Mouse (Mus musculus) left cerebral cortex, adult 18-20 months (tissue): ENCODE measurements around the gene Diaph2. TPM values are rescaled to one million over a fixed set of nuclear protein-coding genes. Genes with fewer than 3 reads are reported as not detected.

ENCODE experiments used
- DNase-seq, 2 experiments: peaks; one replicate each; pipeline ENCODE4 v3.0.0; 2021 to 2022; ENCODE audit warnings: low spot score in 2 of 2, mixed read lengths in 1 of 2
- long read RNA-seq, 2 experiments: library from polyadenylated mRNA; stranded (forward); transcript quantifications; one replicate each; pipeline ENCODE4 v2.0.0; 2021
- total RNA-seq, 2 experiments: library from RNA; stranded (reverse); gene quantifications; 2 replicates each; pipeline ENCODE4 v1.2.3; 2021

Diaph2 gene
- 10 to 100 TPM; 24.3 to 25.2 TPM for total RNA-seq
- long read RNA-seq, experiment 1, partial matches to known transcripts, result 0 of 3 reads
- long read RNA-seq, experiment 1, other reads (novel, unspliced or antisense), result 3 of 3 reads
- long read RNA-seq, experiment 2, full-length matches to known transcripts, result 1 of 2 reads
- long read RNA-seq, experiment 2, partial matches to known transcripts, result 0 of 2 reads
- long read RNA-seq, experiment 2, other reads (novel, unspliced or antisense), result 1 of 2 reads

DNA sequence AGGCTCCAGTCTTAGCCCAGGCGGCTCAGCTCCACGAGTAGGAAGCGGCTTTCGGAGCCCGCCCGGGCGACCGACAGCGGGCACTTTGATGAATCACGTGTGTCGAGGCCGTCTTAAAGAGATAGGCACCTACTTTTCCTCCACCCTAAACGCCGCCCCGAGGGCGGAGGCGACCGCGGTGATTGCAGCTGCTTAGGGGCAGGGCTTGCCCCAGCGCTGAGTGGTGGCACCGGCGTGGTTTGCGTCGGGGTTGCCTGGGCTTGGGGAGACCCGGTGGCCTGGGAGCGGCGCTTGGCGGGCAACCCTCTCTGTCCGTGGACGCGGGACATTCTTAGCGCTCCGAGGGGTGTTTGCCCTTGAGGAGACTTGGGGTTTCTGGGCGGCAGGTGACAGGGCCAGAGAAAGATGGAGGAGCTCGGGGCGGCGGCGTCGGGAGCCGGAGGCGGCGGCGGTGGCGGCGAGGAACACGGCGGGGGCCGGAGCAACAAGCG is at the start of gene Diaph2:
Gene Diaph2 (plus strand): TSS at position 172 of the 491 bp plus-strand sequence.
- peak; percentile 56 to 68 for DNase-seq

DNA sequence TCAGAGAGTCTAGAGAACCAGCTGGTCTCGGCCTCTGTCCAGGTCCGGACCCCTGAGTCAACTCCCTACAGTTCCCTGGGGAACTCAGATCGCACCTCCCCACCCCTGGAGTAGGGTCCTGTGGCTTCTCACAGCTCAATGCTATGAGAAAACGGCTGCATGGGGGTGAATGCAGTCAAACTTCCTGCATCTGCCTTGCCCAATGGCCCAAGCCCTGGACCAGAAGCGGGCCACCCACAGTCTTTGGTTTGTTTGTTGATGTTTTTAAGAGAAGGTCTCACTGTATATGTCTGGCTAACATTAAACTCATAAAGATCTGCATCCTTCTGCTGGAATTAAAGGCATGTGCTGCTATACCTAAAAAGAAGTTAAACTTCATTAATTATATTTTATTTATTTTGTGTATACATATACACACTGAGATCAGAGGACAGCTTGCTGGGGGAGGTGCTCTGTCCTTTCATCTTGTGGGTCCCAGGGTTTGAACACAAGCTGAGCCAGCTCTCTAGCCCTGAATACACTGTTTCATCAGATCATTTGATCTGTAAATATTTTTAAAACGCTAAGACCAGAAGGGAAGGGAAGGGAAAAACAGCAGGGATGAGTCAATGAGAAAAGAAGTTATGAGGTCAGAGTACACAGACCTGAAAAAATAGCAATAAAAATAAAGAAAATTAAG is 47.8 kb upstream of the Diaph2 start:
- no peak for DNase-seq

DNA sequence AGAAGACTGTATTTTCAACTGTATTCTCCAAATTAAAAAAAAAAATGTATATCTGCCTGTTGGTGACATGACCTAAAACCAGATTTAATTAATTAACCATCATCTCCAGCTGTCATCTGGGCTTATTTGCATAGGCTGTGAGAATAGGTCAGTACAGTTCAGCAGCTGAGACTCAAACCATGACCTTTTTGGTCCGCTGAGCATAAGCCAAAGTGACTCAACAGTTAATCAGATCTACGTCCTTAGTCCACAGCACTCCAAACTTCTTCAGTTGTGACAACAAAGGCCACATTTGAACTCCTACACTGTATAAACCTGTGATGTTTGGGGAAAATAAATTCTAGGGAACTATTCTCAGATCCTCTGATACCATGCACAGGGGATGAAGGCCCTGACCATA is 39.9 kb upstream of the Diaph2 start:
- DNase-seq, result no peak

DNA sequence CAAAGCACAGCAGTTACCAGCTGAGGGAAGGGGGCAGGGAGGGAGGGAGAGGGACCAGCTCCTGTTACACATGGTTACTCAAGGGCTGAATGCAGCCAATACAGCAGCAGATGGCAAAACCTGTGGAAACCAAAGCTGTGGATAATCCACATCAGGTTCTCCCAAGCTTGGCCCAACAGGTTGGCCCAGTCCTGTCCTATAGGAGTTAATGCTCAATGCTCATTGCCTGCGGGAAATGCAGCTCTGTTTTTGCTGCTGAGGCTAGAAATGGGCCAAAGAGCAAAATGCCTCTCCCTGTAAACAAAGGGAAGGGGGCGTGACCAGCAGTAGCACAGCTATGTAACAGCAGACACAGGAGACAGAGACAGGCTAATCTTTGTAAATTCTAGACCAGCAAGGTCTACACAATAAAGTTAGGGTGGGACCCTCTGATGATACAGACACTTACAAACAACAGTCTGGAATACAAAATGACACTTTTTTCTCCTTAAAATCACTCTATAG is 20.8 kb upstream of the Diaph2 start:
- no peak for DNase-seq

DNA sequence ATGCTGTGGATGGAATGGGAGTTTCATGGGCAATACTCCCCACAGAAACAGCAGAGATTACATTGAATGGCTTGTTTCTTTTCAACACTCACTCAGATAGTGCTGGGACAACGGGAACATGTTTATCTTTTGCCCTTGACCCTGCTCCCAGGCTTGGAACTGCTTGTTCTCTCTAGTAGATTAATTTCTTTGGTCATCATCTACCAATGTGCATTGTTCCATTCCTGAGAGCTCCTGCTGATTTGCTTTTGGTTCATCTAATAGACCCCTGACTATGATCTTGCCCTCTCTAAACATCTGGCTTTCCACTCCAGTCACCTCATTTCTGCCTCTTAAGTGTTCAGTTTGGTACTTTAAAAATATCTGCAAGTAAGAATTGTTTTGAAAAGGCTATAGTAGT is 13.0 kb upstream of the Diaph2 start:
- no peak for DNase-seq

DNA sequence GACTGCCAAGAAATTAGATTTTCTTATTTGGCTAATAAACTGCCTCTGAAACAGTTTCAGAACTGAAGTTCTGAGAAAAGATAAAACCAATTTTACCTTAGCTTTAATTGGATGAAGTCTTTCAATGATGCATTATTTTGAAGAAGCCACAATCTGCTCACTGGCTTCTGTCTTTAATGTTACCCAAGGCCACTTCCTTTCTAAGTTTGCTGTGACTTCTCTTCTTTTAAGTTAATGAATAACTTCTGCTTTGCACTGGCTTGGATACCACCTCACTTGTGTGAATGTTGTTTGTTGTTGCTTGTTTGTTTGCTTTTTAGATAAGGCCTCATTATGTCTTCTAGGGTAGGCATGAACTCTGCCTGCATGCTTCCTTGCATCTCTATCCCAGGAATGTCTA is 10.3 kb upstream of the Diaph2 start:
- no peak for DNase-seq

DNA sequence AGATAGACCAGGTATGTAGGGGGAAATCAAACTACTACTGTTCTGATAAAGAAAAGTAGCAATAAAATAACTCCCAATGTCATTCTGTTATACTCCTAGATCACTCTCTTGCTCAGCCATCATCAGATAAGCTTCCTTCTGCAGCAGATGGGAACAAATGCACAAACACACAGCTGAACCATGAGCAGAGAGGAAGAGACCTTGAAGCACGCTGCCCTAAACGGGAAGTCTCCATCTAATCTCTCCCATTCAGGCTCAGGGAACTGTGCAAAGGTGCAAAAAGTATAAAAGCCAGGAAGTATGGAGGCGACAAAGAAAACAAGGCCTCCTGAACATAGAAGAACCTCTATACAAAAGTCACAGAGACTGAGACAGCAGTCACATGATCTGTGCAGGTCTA is 6.6 kb upstream of the Diaph2 start:
- DNase-seq, result no peak

DNA sequence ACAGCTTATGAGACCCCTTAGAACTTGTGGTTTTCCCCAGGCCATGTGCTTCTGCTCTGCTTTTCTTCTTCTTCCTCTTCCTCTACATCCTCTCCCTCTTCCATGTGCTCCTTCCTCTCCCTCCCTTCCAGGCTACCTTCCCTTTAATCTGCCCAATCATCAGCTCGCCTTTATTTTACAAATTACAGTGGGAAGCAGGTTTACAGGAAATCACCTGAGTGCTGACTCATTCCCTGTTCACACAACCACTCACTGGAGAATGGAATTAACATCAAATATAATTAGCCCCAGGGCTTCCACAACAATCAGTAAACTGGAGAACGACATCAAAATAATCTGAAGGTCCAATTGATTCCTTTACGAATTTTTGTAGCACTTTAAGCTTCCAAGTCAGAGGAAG is 3.6 kb upstream of the Diaph2 start:
- DNase-seq, result no peak

DNA sequence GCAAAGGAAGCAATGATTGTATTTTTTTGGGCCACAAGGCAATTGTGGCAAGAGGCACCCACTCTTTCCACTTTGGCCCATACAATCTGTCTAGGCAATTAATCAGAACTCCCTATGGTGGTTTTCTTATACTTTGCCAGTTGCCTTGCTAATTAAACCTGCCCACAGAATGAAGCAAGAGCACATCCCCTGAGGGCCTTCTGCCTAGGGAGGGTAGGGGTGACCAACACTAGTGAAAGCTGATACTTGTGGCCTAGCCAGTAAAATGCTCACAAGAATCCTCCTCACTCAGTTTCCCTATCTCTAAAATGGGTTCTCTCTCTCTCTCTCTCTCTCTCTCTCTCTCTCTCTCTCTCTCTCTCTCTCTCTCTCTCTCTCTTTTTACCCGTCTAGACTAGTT is 440 bp upstream of the Diaph2 start:
- no peak for DNase-seq

DNA sequence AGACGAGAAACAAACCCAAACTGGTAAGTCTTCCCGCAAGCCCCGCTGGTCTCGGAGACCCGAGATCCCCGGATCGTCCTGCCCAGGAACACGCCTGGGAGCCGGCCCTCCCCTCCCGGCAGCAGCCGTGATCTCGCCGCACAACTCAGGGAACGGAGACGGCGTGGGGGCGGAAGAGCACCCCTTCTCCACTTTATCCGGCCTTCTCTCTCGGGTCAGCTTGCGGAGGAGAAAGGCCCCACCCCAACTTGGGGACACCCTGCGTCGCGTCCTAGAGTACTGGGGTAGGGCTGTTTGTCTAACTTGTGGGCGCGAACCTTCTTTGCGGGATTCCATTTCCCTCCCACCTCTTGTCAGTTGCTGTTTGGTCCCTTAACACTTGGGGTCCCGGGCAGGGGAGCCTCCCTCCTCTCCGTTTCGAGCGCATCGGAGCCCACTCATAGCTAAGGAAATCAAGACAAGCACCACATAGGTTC is 590 bp downstream of the Diaph2 start:
- DNase-seq, result peak in 1 of 2 experiments; percentile 10

DNA sequence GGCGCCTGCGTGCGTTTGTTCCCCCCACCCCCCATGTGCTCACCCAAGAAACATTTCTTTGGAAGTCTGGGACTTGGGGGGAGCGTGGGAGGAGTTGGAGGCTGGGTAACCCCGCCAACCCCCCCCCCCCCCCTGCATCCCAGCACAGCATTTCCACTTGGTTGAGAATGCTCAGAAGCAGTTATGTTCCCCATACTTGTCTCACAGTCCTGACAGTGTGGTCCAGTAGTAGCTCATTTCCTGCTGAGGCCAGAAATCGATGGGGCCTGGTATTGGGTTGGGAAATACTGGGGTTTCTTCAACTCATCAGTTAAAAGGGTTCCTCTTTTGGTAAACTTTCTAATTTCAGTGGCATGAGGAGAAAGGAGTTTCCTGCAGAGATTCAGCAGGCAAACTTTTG is 1.1 kb downstream of the Diaph2 start:
- no peak for DNase-seq

DNA sequence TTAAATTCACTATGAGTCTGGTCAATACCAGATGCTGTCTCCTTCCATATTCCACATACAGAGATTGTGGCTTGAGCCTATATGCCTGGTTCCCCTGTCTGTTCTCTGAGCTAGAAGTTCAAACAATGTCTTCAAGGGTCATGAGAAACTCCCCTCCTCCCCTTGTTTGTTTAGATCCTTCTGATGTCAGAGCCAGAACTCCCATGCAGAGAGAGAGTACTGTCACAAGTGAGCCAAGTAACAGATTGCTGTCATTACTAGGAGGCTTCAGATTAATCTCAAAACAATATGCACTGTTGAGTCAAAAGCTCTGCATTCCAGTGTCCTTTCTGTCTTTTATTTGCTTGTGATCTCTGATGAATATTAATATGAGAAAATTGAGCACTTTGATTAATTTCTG is 7.1 kb downstream of the Diaph2 start:
- DNase-seq, result no peak

DNA sequence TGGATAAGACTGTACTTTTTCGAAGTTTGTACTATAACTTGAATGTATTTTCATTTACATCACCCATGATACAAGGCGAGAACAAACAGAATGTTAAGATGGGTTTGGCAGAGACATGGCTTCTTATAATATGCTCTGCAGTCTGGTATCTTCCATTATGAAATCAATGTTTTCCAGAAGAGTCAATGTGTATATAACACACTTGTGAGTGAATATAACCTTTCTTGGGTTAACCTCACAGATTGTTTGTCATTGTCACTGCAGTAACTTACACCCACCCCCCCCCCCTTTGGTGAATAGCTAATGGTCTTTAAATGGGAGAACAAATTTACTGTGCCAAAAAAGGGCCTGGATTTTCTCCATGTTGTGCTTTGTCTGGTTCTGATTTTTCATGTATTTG is 13.1 kb downstream of the Diaph2 start:
- no peak for DNase-seq

DNA sequence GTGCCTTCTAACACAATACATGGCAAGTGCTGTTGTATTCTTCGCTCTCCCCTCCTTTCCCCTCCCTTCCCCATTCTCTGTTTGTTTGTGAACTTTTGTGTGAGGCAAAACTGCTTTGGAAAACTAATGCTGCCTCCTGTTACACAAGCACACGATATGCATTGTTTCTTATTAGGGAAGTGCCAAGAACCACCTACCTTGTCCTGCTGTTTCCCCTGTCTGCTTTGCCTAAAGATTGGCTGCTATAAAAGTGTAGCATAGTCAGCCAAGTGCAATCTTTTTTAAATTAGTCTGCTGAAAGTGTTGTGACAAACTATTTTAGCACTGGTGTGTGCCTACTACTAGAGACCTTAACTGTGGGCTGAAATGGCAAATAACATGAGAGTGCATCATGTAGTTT is 15.8 kb downstream of the Diaph2 start:
- peak; percentile 39 to 43 for DNase-seq

DNA sequence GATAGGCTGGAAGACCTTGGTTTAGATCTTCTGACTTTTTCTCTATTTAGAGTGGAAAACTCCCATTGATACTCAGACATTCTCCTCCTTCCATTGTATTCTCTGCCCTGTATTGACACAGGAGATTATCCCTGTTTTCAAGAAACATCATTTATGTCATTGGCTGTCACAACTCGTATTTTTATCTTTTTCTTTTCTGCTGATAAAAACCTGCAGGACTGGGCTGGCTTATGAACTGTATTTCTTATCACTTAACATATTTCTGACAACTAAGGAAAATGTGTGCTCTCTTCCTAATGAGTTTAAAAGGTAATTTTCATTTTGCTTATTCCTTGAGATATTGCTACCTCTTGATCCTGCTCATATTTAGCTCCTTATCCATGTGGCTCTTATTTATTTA is 17.3 kb downstream of the Diaph2 start:
- DNase-seq, result no peak

DNA sequence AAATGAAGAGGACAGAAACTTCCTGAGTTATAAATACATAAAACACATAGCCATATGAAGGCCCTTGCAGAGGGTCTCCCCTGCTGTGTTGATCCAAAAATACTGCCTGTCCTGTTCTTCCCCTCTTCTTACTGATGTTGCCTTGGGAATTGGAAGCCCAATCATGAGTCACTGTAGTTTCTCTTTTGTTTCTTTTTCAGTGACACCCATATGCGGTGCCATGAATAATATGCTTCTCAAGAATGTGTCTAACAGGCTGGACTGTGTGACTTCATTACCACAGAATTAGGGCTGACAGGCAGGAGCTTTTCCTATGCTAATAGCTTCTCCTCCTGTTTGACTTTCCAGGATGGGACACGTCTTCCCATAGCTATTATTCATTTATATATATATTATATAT is 21.1 kb downstream of the Diaph2 start:
- DNase-seq, result no peak

DNA sequence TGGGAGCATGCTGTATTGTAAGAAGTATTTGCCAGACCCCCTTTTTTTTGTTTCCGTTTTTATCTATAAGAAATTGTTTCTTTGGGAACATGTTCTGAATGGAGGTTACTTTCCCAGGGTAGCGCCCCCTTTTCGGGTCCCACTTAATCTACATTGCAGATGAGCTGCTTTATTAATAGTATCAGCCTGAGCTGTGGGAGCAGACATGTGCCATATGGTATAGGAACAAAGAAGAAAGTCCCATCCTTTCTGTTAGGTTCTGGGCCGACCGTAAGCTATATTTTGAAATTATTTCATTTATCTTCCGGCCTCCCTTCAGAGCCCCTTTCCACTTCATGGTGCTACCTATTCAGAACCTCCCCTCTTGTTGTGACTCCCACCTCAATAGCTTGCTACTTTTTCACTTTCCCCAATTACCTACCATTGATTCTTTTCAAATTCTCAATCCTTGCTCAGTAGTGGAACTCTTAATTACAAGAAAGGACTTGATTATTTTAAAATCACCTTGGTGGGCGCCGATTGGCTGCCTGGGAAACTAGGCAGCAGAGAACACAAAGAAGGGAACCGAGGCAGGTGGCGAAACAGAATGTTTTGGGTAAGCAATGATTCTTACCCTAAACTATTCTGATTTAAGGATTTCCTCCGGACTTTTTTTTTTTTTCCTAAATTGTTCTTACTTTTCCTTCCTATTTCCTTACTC is 24.2 kb downstream of the Diaph2 start:
- no peak for DNase-seq

DNA sequence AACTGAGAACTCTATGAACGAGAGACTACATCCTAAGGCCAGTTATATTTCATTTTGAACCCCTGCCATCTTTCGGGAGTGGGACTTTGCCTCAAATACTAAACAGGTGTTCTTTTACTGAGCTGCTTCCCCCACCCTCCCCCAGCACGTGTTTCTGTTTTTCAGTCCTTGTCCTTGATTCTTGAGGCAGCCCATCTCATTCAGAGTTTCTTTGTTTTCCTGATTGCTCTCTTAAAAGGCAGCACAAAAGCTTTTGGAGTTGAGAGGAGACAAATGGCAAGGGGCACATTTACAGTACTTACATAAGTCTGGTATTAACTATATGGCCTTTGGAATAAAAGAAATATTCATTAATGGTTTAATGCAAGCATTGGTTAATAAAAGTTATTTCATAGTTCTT is 24.9 kb downstream of the Diaph2 start:
- no peak for DNase-seq

DNA sequence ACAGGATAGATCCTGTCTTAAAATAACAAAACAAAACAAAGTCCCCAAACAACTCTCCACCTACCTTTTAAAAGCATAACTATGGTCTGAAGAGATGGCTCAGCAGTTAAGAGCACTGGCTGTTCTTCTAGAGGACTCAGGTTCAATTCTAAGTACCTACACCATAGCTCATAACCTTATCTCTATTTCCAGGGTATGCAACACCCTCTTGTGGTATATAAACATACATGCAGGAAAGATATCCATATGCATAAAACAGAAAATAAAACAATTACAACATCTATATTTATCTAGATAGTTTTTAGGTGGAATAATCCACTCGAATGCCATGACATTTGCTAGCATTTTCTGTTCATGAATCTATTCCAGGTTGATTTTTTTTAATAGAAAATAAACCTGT is 27.2 kb downstream of the Diaph2 start:
- no peak for DNase-seq

DNA sequence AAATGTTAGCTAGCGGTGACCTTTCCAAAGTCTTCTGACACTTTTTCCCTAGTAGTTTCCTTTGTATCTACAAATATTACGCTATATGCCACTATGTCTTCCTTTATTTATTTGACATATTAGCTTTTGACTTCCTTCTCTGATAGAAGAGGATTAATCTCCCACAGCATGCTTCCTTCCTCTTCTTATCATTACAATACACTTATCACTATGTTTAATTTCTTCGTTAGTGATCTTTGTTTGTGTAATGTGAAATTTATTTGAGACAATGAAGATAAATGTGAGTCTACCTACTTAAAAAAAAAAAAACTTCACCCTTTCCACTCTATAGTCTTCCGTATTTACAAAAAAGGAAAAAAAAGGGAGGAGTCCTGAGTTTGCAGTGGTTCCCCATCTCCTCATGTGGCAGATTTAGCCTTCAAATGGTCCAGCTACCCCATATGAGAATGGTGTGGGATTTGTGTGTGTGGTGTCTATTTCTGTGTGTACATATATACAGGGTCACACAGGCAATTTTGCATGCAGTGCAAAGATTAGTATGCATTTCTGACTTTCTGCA is 27.9 kb downstream of the Diaph2 start:
- DNase-seq, result no peak

DNA sequence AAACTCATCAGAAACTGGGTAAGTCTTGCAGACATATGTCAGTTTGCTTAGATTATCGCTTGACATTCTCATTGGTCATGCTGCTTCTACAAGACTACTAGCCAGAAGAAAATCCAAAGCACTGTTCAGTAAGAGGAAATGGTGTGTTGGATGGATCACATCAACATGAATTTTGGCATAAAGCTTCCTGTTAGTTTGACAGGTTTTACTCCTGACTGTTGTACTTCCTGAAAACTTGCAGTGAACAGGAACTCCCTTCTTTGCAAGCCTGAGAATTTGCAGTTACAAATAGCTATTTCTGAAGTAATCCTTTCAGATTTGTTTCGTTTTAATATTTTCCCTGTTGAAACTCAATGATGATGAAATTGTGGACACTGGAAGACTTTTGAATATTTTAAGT is 32.3 kb downstream of the Diaph2 start:
- no peak for DNase-seq

DNA sequence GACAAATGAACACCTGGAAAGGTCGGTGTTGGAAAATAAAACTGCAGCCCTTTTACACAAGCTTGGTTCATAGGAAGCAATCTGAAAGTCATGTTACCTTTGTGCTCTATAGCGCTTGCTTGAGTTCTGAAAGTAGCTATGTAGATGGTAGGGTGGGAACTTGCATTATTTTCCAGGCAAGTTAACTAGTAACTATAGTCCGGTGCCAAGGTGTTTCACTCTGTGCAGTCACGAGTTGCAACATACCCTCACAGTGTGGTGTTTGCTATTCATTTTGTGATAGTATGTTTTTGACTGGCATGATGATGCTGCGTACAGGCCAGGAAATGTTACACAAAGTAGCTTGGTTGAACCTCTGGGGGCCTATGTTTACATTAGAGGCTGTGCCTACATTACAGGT is 34.5 kb downstream of the Diaph2 start:
- DNase-seq, result no peak
